20 mouse cellular contexts compared by ENCODE assay signal in genomic region chr2:4167131-4167530, GRCm38 (mm10).
"Had no signal": no experiment of that assay in that cellular context is flagged by ENCODE, and none has a peak within 500 bp of the region (broad histone marks: within the 10 kb centered on the region; RNA-seq: fewer than 3 reads in every experiment).

No protein-coding gene starts in this region.

- H3K27ac ChIP-seq: limb, embryonic 12.5 days; limb, embryonic 15.5 days; liver, embryonic 14.5 days; midbrain, embryonic 12.5 days; midbrain, embryonic 15.5 days; neural tube, embryonic 13.5 days; stomach, embryonic 15.5 days had no signal

- H3K4me2 ChIP-seq: limb, embryonic 12.5 days; limb, embryonic 15.5 days; liver, embryonic 11.5 days; lung, embryonic 14.5 days; midbrain, embryonic 12.5 days; midbrain, embryonic 15.5 days; neural tube, embryonic 13.5 days; stomach, embryonic 15.5 days had no signal

- DNase-seq: kidney, adult 18-20 months; kidney, adult 9 months; kidney, postnatal 14 days; kidney, postnatal 4 days; left cerebral cortex, postnatal 4 days; liver, postnatal 0 days; lung, embryonic 14.5 days; lung, postnatal 36 days; retina, postnatal 1 day; right cerebral cortex, postnatal 25 days; spleen, adult 18-20 months; thymus, postnatal 36 days had no signal

- H3K36me3 ChIP-seq: limb, embryonic 12.5 days; limb, embryonic 15.5 days; midbrain, embryonic 12.5 days; midbrain, embryonic 15.5 days; neural tube, embryonic 13.5 days; stomach, embryonic 15.5 days had no signal

- H3K4me1 ChIP-seq: stomach, embryonic 15.5 days had no signal

- H3K27me3 ChIP-seq: limb, embryonic 12.5 days; limb, embryonic 15.5 days; midbrain, embryonic 12.5 days; midbrain, embryonic 15.5 days; neural tube, embryonic 13.5 days; stomach, embryonic 15.5 days had no signal

- H3K4me3 ChIP-seq: limb, embryonic 12.5 days; limb, embryonic 15.5 days; midbrain, embryonic 12.5 days; midbrain, embryonic 15.5 days; neural tube, embryonic 13.5 days; stomach, embryonic 15.5 days had no signal
